Mouse (Mus musculus) kidney, postnatal 14 days (tissue): ENCODE data around the gene Styxl1.

Experiments used
- DNase-seq: peaks from one replicate; pipeline ENCODE4 v3.0.0; 2022; ENCODE audit warnings: mixed read lengths

The Styxl1 gene

GRCm38 (mm10) chr5:135777796-135778470 is at the start of gene Styxl1:
Gene Styxl1 (minus strand): TSS chr5:135778385.
- no peak for DNase-seq

GRCm38 (mm10) chr5:135826225-135826624 is 48.0 kb upstream of the Styxl1 start:
- no peak for DNase-seq

- no peak for DNase-seq
Observed at GRCm38 (mm10) chr5:135824517-135824916, 46.3 kb upstream of the Styxl1 start.

GRCm38 (mm10) chr5:135822316-135822944 is 44.2 kb upstream of the Styxl1 start:
- DNase-seq = no peak

GRCm38 (mm10) chr5:135818491-135818890 is 40.3 kb upstream of the Styxl1 start:
- no peak for DNase-seq

- no peak for DNase-seq
Observed at GRCm38 (mm10) chr5:135812991-135813390, 34.8 kb upstream of the Styxl1 start.

GRCm38 (mm10) chr5:135807263-135807637 is 29.1 kb upstream of the Styxl1 start:
- DNase-seq = no peak

GRCm38 (mm10) chr5:135806555-135807262 is 28.5 kb upstream of the Styxl1 start, which contains the start of gene Srrm3:
Gene Srrm3 (plus strand): TSS chr5:135806890.
- peak; percentile 89 for DNase-seq

- DNase-seq = no peak
Observed at GRCm38 (mm10) chr5:135804735-135805134, 26.6 kb upstream of the Styxl1 start.

- no peak for DNase-seq
Observed at GRCm38 (mm10) chr5:135803676-135804075, 25.5 kb upstream of the Styxl1 start.

GRCm38 (mm10) chr5:135803135-135803534 is 24.9 kb upstream of the Styxl1 start:
- no peak for DNase-seq

GRCm38 (mm10) chr5:135802641-135803040 is 24.5 kb upstream of the Styxl1 start:
- DNase-seq = no peak

GRCm38 (mm10) chr5:135800927-135801326 is 22.7 kb upstream of the Styxl1 start:
- DNase-seq = no peak

- no peak for DNase-seq
Observed at GRCm38 (mm10) chr5:135799746-135800145, 21.6 kb upstream of the Styxl1 start.

- no peak for DNase-seq
Observed at GRCm38 (mm10) chr5:135794859-135795181, 16.6 kb upstream of the Styxl1 start.

GRCm38 (mm10) chr5:135793996-135794858 is 16.0 kb upstream of the Styxl1 start:
- DNase-seq = peak; percentile 90

GRCm38 (mm10) chr5:135782901-135783300 is 4.7 kb upstream of the Styxl1 start:
- DNase-seq = no peak

- DNase-seq = no peak
Observed at GRCm38 (mm10) chr5:135780331-135780730, 2.1 kb upstream of the Styxl1 start.

- DNase-seq = peak; percentile 100
Observed at GRCm38 (mm10) chr5:135778471-135779445, 573 bp upstream of the Styxl1 start, which contains the start of gene Mdh2. Gene Mdh2 (plus strand): TSS chr5:135778480.

- DNase-seq = peak; percentile 58
Observed at GRCm38 (mm10) chr5:135776546-135776945, 1.6 kb downstream of the Styxl1 start.

- no peak for DNase-seq
Observed at GRCm38 (mm10) chr5:135772519-135772918, 5.7 kb downstream of the Styxl1 start.

- no peak for DNase-seq
Observed at GRCm38 (mm10) chr5:135764971-135765370, 13.2 kb downstream of the Styxl1 start.
